ENCODE assay signal across 8 mouse cellular contexts in genomic region chr1:162547607-162548006, GRCm38 (mm10). TPM values are rescaled to one million over a fixed set of nuclear protein-coding genes. Genes with fewer than 3 reads are reported as not detected.
DNase-seq lines count a peak whose midpoint lies in the region; ATAC-seq and TF ChIP-seq lines count a peak whose summit lies in the region.

No protein-coding gene starts in this region.

- H3K9me3 ChIP-seq in forebrain, embryonic 12.5 days, result no peaks in the 10 kb centered on the region
- no peaks in the 10 kb centered on the region for H3K9me3 ChIP-seq in liver, embryonic 13.5 days (replicated peaks)

- H3K36me3 ChIP-seq in forebrain, embryonic 12.5 days (replicated peaks), result peaks cover 36% of the 10 kb centered on the region
- peaks cover 38% of the 10 kb centered on the region for H3K36me3 ChIP-seq in liver, embryonic 13.5 days

- 4% methylated on average over 10 of the region's 10 CpGs for WGBS in cerebellum, adult 2 months
- 14% methylated on average over 10 of the region's 10 CpGs for WGBS in forebrain, embryonic 12.5 days
- WGBS in liver, embryonic 13.5 days (ENCODE audit: insufficient replicate concordance), result under 1% methylated on average over 10 of the region's 10 CpGs

- no peak for TF ChIP-seq POLR2A in cerebellum, adult 2 months (IDR thresholded peaks at IDR 0.05; ENCODE audit: borderline replicate concordance, insufficient read depth, low read length)

- TF ChIP-seq CTCF in cerebellum, adult 2 months (IDR thresholded peaks at IDR 0.05; ENCODE audit: borderline replicate concordance, insufficient read depth, low read depth, low read length), result no peak

- H3K4me3 ChIP-seq in cerebellum, adult 2 months (replicated peaks; ENCODE audit: insufficient read depth, low read depth, low read length), result peak overlapping the region; percentile 69
- peak overlapping the region; percentile 71 for H3K4me3 ChIP-seq in forebrain, embryonic 12.5 days (replicated peaks)
- H3K4me3 ChIP-seq in liver, embryonic 13.5 days (replicated peaks), result peak overlapping the region; percentile 80

- H3K27me3 ChIP-seq in cerebellum, adult 2 months (ENCODE audit: control insufficient read depth, insufficient read depth, low read length), result no peaks in the 10 kb centered on the region
- no peaks in the 10 kb centered on the region for H3K27me3 ChIP-seq in forebrain, embryonic 12.5 days
- no peaks in the 10 kb centered on the region for H3K27me3 ChIP-seq in liver, embryonic 13.5 days

- no peak overlapping the region; the same call in 1 of the 2 replicates for H3K27ac ChIP-seq in cerebellum, adult 2 months (ENCODE audit: insufficient read depth, low read length)
- no peak overlapping the region for H3K27ac ChIP-seq in forebrain, embryonic 12.5 days
- H3K27ac ChIP-seq in liver, embryonic 13.5 days, result no peak overlapping the region

- ATAC-seq in forebrain, embryonic 12.5 days (ENCODE audit: low FRiP score), result no peak
- no peak for ATAC-seq in liver, embryonic 13.5 days (ENCODE audit: low read depth)
- ATAC-seq in monocyte, adult 5-6 weeks (replicated peaks; ENCODE audit: insufficient number of reproducible peaks, low FRiP score, low TSS enrichment, poor library complexity, severe bottlenecking), result no peak

- peaks cover 2% of the 10 kb centered on the region; the same call in 1 of the 2 replicates for H3K4me1 ChIP-seq in cerebellum, adult 2 months (ENCODE audit: control insufficient read depth, insufficient read depth, low read length)
- peaks cover 16% of the 10 kb centered on the region for H3K4me1 ChIP-seq in forebrain, embryonic 12.5 days
- peaks cover 39% of the 10 kb centered on the region for H3K4me1 ChIP-seq in liver, embryonic 13.5 days (replicated peaks)

- DNase-seq in cerebellum, adult 2 months, result no peak
- no peak for DNase-seq in cerebellum, postnatal 10 days
- DNase-seq in 3T3-L1 (ENCODE audit: low read depth, low spot score), result peak; percentile 40
- no peak for DNase-seq in liver, embryonic 13.5 days
- no peak for DNase-seq in adipocyte (ENCODE audit: low spot score)
- no peak for DNase-seq in cerebellum, postnatal 25 days

- peak overlapping the region; percentile 93 for H3K4me2 ChIP-seq in forebrain, embryonic 12.5 days
- H3K4me2 ChIP-seq in liver, embryonic 13.5 days, result peak overlapping the region; percentile 97

- peak overlapping the region; percentile 72 for H3K9ac ChIP-seq in forebrain, embryonic 12.5 days
- H3K9ac ChIP-seq in liver, embryonic 13.5 days, result peak overlapping the region; percentile 80

RNA-seq across cellular contexts. Expression of gene Mettl13, which starts 0.7 kb away (rescaled TPM):
- polyA plus RNA-seq in cerebellum, adult 2 months (2012; rRNA removed), result 10.3 and 10.6 TPM in 2 replicates
- 23.4 and 26.1 TPM in 2 replicates for polyA plus RNA-seq in forebrain, embryonic 12.5 days (2016; fragmentation: Nextera tagmentation; extraction: Ambion mirVana)
- polyA plus RNA-seq in liver, embryonic 13.5 days (2015; fragmentation: Nextera tagmentation; extraction: Ambion mirVana), result 15.1 and 17.3 TPM in 2 replicates
- 7.9 to 16.9 TPM (median 12.3 TPM) in 3 replicates for total RNA-seq in monocyte, adult 5-6 weeks (2017)

RNA-seq across cellular contexts. Expression of gene Vamp4, which starts 22.7 kb away (rescaled TPM):
- 73.3 and 75.2 TPM in 2 replicates for polyA plus RNA-seq in cerebellum, adult 2 months (2012; rRNA removed)
- polyA plus RNA-seq in forebrain, embryonic 12.5 days (2016; fragmentation: Nextera tagmentation; extraction: Ambion mirVana), result 61.2 and 66.2 TPM in 2 replicates
- polyA plus RNA-seq in liver, embryonic 13.5 days (2015; fragmentation: Nextera tagmentation; extraction: Ambion mirVana), result 15.5 and 20.4 TPM in 2 replicates
- 94.8 to 131 TPM (median 105 TPM) in 3 replicates for total RNA-seq in monocyte, adult 5-6 weeks (2017)
